In genomic region chr3:37804941-37805804, GRCm38 (mm10) we compare ENCODE assay signal across 16 mouse cellular contexts.
DNase-seq lines count a peak whose midpoint lies in the region; ATAC-seq lines count a peak whose summit lies in the region.
"Had no signal": no experiment of that assay in that cellular context is flagged by ENCODE, and none has a peak within 500 bp of the region (broad histone marks: within the 10 kb centered on the region; RNA-seq: fewer than 3 reads in every experiment).

No protein-coding gene starts in this region.

- ATAC-seq in embryonic facial prominence, embryonic 15.5 days (ENCODE audit: insufficient number of reproducible peaks, low FRiP score, low TSS enrichment, low read depth): peak; percentile 31; the same call in 1 of the 2 replicates
- ATAC-seq in CD4-positive, CD25-positive, alpha-beta regulatory T cell, adult 4 months: no peak

- H3K9me3 ChIP-seq in embryonic facial prominence, embryonic 15.5 days (replicated peaks): no peaks in the 10 kb centered on the region
- peaks cover 10% of the 10 kb centered on the region; the same call in 1 of the 2 replicates for H3K9me3 ChIP-seq in embryonic facial prominence, embryonic 10.5 days
- H3K9me3 ChIP-seq: liver, embryonic 13.5 days had no signal

- 53% methylated on average over 9 of the region's 9 CpGs for WGBS in embryonic facial prominence, embryonic 15.5 days
- WGBS in embryonic facial prominence, embryonic 10.5 days: 89% methylated on average over 9 of the region's 9 CpGs

- H3K27ac ChIP-seq in embryonic facial prominence, embryonic 15.5 days (replicated peaks): peak overlapping the region; percentile 30; the same call in 1 of the 2 replicates
- H3K27ac ChIP-seq in embryonic facial prominence, embryonic 10.5 days (replicated peaks): no peak overlapping the region
- H3K27ac ChIP-seq: heart, embryonic 10.5 days; liver, embryonic 13.5 days; neural tube, embryonic 13.5 days had no signal

- peaks cover 22% of the 10 kb centered on the region for H3K4me1 ChIP-seq in embryonic facial prominence, embryonic 15.5 days
- H3K4me1 ChIP-seq in embryonic facial prominence, embryonic 10.5 days: peaks cover 4% of the 10 kb centered on the region; the same call in 1 of the 2 replicates
- H3K4me1 ChIP-seq: liver, embryonic 13.5 days; neural tube, embryonic 13.5 days had no signal

- H3K27me3 ChIP-seq in embryonic facial prominence, embryonic 15.5 days: no peaks in the 10 kb centered on the region
- H3K27me3 ChIP-seq in embryonic facial prominence, embryonic 10.5 days (replicated peaks; ENCODE audit: low read depth, poor library complexity, severe bottlenecking): no peaks in the 10 kb centered on the region
- H3K27me3 ChIP-seq: liver, embryonic 13.5 days; neural tube, embryonic 13.5 days had no signal

- no peak for DNase-seq in embryonic facial prominence, embryonic 10.5 days (ENCODE audit: low spot score)
- peak; percentile 73 for DNase-seq in layer of hippocampus, adult 11-12 months (ENCODE audit: low spot score)
- DNase-seq in layer of hippocampus, postnatal 10 days (ENCODE audit: low spot score in 2 of 2): no peak
- DNase-seq in thymus, postnatal 4 days: peak; percentile 24
- DNase-seq in thymus, postnatal 25 days: no peak
- DNase-seq in cerebellum, adult 8-10 months: no peak
- DNase-seq: adrenal gland, adult 8-10 months; cerebellum, adult 11 months; kidney, adult 18-20 months; liver, embryonic 13.5 days; lung, postnatal 10 days; midbrain, embryonic 14.5 days had no signal

- no peak overlapping the region for H3K9ac ChIP-seq in embryonic facial prominence, embryonic 15.5 days
- H3K9ac ChIP-seq: liver, embryonic 13.5 days; neural tube, embryonic 13.5 days had no signal

- H3K36me3 ChIP-seq in embryonic facial prominence, embryonic 15.5 days: no peaks in the 10 kb centered on the region
- no peaks in the 10 kb centered on the region for H3K36me3 ChIP-seq in embryonic facial prominence, embryonic 10.5 days (replicated peaks)
- H3K36me3 ChIP-seq: heart, embryonic 10.5 days; liver, embryonic 13.5 days; neural tube, embryonic 13.5 days had no signal

- H3K4me3 ChIP-seq in embryonic facial prominence, embryonic 15.5 days (replicated peaks): no peak overlapping the region
- H3K4me3 ChIP-seq in embryonic facial prominence, embryonic 10.5 days: no peak overlapping the region
- H3K4me3 ChIP-seq: heart, embryonic 10.5 days; liver, embryonic 13.5 days; neural tube, embryonic 13.5 days had no signal

- no peak overlapping the region for H3K4me2 ChIP-seq in embryonic facial prominence, embryonic 15.5 days (replicated peaks)
- H3K4me2 ChIP-seq: liver, embryonic 13.5 days; neural tube, embryonic 13.5 days had no signal

Comparison
In these comparisons a context has a peak if more than half of its experiments do, and no peak if none do; other contexts are left out.
1. DNase-seq: peak in layer of hippocampus, adult 11-12 months (single experiment) and thymus, postnatal 4 days (single experiment); none in embryonic facial prominence, embryonic 10.5 days (single experiment), layer of hippocampus, postnatal 10 days (0 of 2), thymus, postnatal 25 days (single experiment) and cerebellum, adult 8-10 months (single experiment).